Mouse (Mus musculus): ENCODE data around the gene Pdzd2.

The Pdzd2 gene

GRCm38 (mm10) chr15:12380057-12380456, 359.7 kb downstream of the Pdzd2 start:
- TF ChIP-seq GATA4 (IDR thresholded peaks at IDR 0.05; ENCODE audit: insufficient replicate concordance, low read length) = no peak

- TF ChIP-seq GATA4 (IDR thresholded peaks at IDR 0.05; ENCODE audit: insufficient replicate concordance, low read length) = no peak
These were observed 361.9 kb downstream of the Pdzd2 start for GRCm38 (mm10) chr15:12377800-12378199.

GRCm38 (mm10) chr15:12376491-12377069, 363.1 kb downstream of the Pdzd2 start:
- no peak for TF ChIP-seq GATA4 (IDR thresholded peaks at IDR 0.05; ENCODE audit: insufficient replicate concordance, low read length)

- TF ChIP-seq GATA4 (IDR thresholded peaks at IDR 0.05; ENCODE audit: insufficient replicate concordance, low read length) = no peak
These were observed 363.9 kb downstream of the Pdzd2 start for GRCm38 (mm10) chr15:12375641-12376311.

- TF ChIP-seq GATA4 (IDR thresholded peaks at IDR 0.05; ENCODE audit: insufficient replicate concordance, low read length) = no peak
These were observed 364.8 kb downstream of the Pdzd2 start for GRCm38 (mm10) chr15:12374916-12375315.

GRCm38 (mm10) chr15:12373918-12374317, 365.8 kb downstream of the Pdzd2 start:
- no peak for TF ChIP-seq GATA4 (IDR thresholded peaks at IDR 0.05; ENCODE audit: insufficient replicate concordance, low read length)

- no peak for TF ChIP-seq GATA4 (IDR thresholded peaks at IDR 0.05; ENCODE audit: insufficient replicate concordance, low read length)
These were observed 366.2 kb downstream of the Pdzd2 start for GRCm38 (mm10) chr15:12373496-12373895.

- TF ChIP-seq GATA4 (IDR thresholded peaks at IDR 0.05; ENCODE audit: insufficient replicate concordance, low read length) = no peak
These were observed 368.5 kb downstream of the Pdzd2 start for GRCm38 (mm10) chr15:12371183-12371582.

GRCm38 (mm10) chr15:12370096-12370495, 369.6 kb downstream of the Pdzd2 start:
- TF ChIP-seq GATA4 (IDR thresholded peaks at IDR 0.05; ENCODE audit: insufficient replicate concordance, low read length) = no peak

- TF ChIP-seq GATA4 (IDR thresholded peaks at IDR 0.05; ENCODE audit: insufficient replicate concordance, low read length) = no peak
These were observed 370.9 kb downstream of the Pdzd2 start for GRCm38 (mm10) chr15:12368850-12369249.

- TF ChIP-seq GATA4 (IDR thresholded peaks at IDR 0.05; ENCODE audit: insufficient replicate concordance, low read length) = no peak
These were observed 371.4 kb downstream of the Pdzd2 start for GRCm38 (mm10) chr15:12368357-12368756.

- peak; percentile 97; the same call in 1 of the 2 replicates for TF ChIP-seq GATA4 (IDR thresholded peaks at IDR 0.05; ENCODE audit: insufficient replicate concordance, low read length)
These were observed 372.2 kb downstream of the Pdzd2 start for GRCm38 (mm10) chr15:12367306-12368080.

GRCm38 (mm10) chr15:12366072-12366469, 373.7 kb downstream of the Pdzd2 start:
- TF ChIP-seq GATA4 (IDR thresholded peaks at IDR 0.05; ENCODE audit: insufficient replicate concordance, low read length) = no peak

GRCm38 (mm10) chr15:12365416-12366071, 374.2 kb downstream of the Pdzd2 start:
- peak; percentile 96; the same call in 1 of the 2 replicates for TF ChIP-seq GATA4 (IDR thresholded peaks at IDR 0.05; ENCODE audit: insufficient replicate concordance, low read length)

- no peak for TF ChIP-seq GATA4 (IDR thresholded peaks at IDR 0.05; ENCODE audit: insufficient replicate concordance, low read length)
These were observed 375.6 kb downstream of the Pdzd2 start for GRCm38 (mm10) chr15:12364096-12364495.

GRCm38 (mm10) chr15:12362701-12363040, 377.1 kb downstream of the Pdzd2 start:
- TF ChIP-seq GATA4 (IDR thresholded peaks at IDR 0.05; ENCODE audit: insufficient replicate concordance, low read length) = no peak
